Mouse (Mus musculus): Measurements from ENCODE around the gene Chrna7.

GRCm38 (mm10) chr7:63162272-63162864 is 50.0 kb downstream of the Chrna7 start:
- TF ChIP-seq CTCF (IDR thresholded peaks at IDR 0.05; ENCODE audit: low read depth) (no peak), EP300 (IDR thresholded peaks at IDR 0.05; ENCODE audit: low read depth) (no peak)

Data from liver, embryonic 14.5 days (tissue).